Mouse (Mus musculus) cerebellum, adult 2 months (tissue): ENCODE data around the gene Dusp8. TPM values are rescaled to one million over a fixed set of nuclear protein-coding genes. Genes with fewer than 3 reads are reported as not detected.
A peak's percentile ranks its signal among the peaks of the same experiment; 100 is the strongest.

Experiments used
- DNase-seq, 2 experiments: peaks; one replicate each; pipeline ENCODE4 v3.0.0; 2021
- H3K27ac ChIP-seq: fragments of 200-500 bp; 2 replicates; pipeline ENCODE4 v1.5.1; 2012; ENCODE audit warnings: low read length, control low read depth, inconsistent platforms; ENCODE audit not compliant: insufficient read depth
- H3K27me3 ChIP-seq: fragments of 200-500 bp; 2 replicates; pipeline ENCODE4 v1.6.1; 2012; ENCODE audit warnings: inconsistent platforms, mild to moderate bottlenecking, low read length, moderate library complexity; ENCODE audit not compliant: control insufficient read depth, insufficient read depth
- H3K4me1 ChIP-seq: fragments of 200-500 bp; 2 replicates; pipeline ENCODE4 v1.6.1; 2011; ENCODE audit warnings: low read length; ENCODE audit not compliant: control insufficient read depth, insufficient read depth
- H3K4me3 ChIP-seq: fragments of 200-500 bp; replicated peaks from 2 replicates; pipeline ENCODE3; 2011; ENCODE audit warnings: mild to moderate bottlenecking, low read depth, low read length, control low read depth; ENCODE audit not compliant: insufficient read depth
- CTCF ChIP-seq: fragments of 200-500 bp; IDR thresholded peaks from 2 replicates; pipeline ENCODE4 v1.5.1; 2011; ENCODE audit warnings: low read depth, mild to moderate bottlenecking, control low read depth, low read length, moderate library complexity, borderline replicate concordance; ENCODE audit not compliant: insufficient read depth
- POLR2A ChIP-seq: fragments of 200-500 bp; IDR thresholded peaks from 2 replicates; pipeline ENCODE4 v1.6.1; 2011; ENCODE audit warnings: low read length, control low read depth, borderline replicate concordance; ENCODE audit not compliant: insufficient read depth
- WGBS: fragments of 180-500 bp; shearing (Covaris S2); methylation state at CpG from one replicate; pipeline ENCODE4 v1.1.7; 2018; 5-methylcytosine and 5-hydroxymethylcytosine counted together
- polyA plus RNA-seq: library from polyadenylated mRNA; depleted of rRNA; stranded (reverse); fragments of >200 nt; gene quantifications from 2 replicates; pipeline ENCODE4 v1.2.3, GENCODE M21; 2012

Dusp8 gene
- polyA plus RNA-seq, 1 experiment: 85.8 TPM

- Histone ChIP-seq H3K27me3 (no peaks in the 10 kb centered on the region), H3K4me1 (peaks cover 48% of the 10 kb centered on the region), H3K4me3 (no peak overlapping the region), H3K27ac (no peak overlapping the region)
- TF ChIP-seq POLR2A: no peak
- no peak for TF ChIP-seq CTCF
- 69% methylated on average over 16 of the region's 16 CpGs for WGBS
- peak; percentile 17 to 47 for DNase-seq
These were observed 13.0 kb downstream of the Dusp8 start for GRCm38 (mm10) chr7:142082607-142083006.

- no peak overlapping the region for H3K4me3 ChIP-seq
- WGBS: 41% methylated on average over 38 of the region's 38 CpGs
- H3K27ac ChIP-seq: no peak overlapping the region
- H3K27me3 ChIP-seq: no peaks in the 10 kb centered on the region
- peaks cover 51% of the 10 kb centered on the region for H3K4me1 ChIP-seq
- TF ChIP-seq POLR2A (no peak), CTCF (no peak)
- peak; percentile 14 to 44 for DNase-seq
These were observed 13.5 kb downstream of the Dusp8 start for GRCm38 (mm10) chr7:142082179-142082578.

DNA sequence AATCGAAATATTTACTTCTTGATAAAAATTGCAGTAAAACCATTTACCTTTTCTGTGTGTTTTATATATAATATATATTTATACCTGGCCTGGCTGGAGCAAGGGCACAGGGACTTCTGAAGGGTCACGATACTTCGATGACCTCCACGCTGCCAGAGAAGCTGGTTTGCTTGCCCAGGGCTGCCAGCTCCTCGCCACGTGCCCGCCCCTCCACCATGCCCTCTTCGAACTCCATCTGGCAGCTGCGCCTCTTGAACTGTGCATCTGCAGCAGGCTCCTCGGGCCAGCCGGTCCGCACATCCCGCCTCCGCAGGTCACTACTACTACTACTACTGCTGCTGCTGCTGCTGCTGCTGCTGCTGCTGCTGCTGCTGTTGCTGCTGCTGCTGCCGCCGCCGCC, 13.9 kb downstream of the Dusp8 start:
- WGBS: 33% methylated on average over 17 of the region's 17 CpGs

DNA sequence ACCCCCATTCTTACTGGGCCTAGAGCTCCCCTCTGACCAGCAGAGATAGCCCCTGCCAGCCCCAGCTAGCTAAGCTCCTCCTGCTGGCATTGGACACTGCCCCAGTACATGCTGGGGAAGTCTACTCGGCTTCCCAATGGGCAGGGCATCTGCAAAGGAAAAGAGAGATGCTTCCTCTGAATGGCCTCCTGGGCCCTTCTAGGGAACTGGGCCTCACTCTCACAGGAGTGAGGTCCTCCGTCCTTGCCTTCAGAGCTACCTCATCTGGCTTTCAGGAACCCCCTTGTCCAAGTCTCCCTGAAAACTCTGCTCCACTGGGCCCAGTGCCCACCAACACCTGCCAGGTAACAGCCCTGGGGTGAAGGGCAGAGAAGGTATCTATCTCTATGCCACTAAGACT, 14.8 kb downstream of the Dusp8 start:
- Histone ChIP-seq H3K4me1 (peaks cover 47% of the 10 kb centered on the region), H3K27ac (no peak overlapping the region), H3K27me3 (no peaks in the 10 kb centered on the region), H3K4me3 (no peak overlapping the region)
- peak; percentile 46 to 49 for DNase-seq
- TF ChIP-seq CTCF (no peak), POLR2A (no peak)
- WGBS: 8% methylated on average over 2 of the region's 2 CpGs

More for the DNA sequence above, 13.9 kb downstream of the Dusp8 start:
- Histone ChIP-seq H3K27me3 (no peaks in the 10 kb centered on the region), H3K27ac (no peak overlapping the region), H3K4me1 (peaks cover 55% of the 10 kb centered on the region), H3K4me3 (no peak overlapping the region)
- peak in 1 of 2 experiments; percentile 47 for DNase-seq
- TF ChIP-seq CTCF: no peak
- TF ChIP-seq POLR2A: no peak

DNA sequence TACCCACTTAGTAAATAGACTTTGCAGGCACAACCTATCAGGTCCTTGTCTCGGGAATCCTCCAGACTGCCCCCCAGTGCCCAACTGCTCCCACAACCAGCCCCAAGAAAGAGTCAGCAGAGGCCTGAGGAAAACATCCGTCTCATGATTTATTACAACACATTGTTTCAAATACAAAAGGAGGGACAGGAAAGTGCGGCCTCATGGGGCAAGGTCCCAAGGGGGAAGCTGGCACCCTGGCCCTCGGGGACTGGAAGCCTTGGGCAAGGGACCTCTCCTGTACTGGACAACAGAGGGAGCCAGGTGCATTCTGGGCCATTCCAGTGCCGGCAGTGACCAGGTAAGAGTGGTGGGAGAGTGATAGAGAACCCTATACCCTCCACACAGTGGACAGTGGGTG, 16.3 kb downstream of the Dusp8 start:
- no peaks in the 10 kb centered on the region for H3K27me3 ChIP-seq
- 46% methylated on average over 5 of the region's 5 CpGs for WGBS
- H3K4me3 ChIP-seq: no peak overlapping the region
- no peak for TF ChIP-seq CTCF
- no peak for TF ChIP-seq POLR2A
- H3K4me1 ChIP-seq: peaks cover 33% of the 10 kb centered on the region
- DNase-seq: no peak
- no peak overlapping the region for H3K27ac ChIP-seq

GRCm38 (mm10) chr7:142077138-142077537, 18.5 kb downstream of the Dusp8 start:
- no peak overlapping the region; the same call in 1 of the 2 replicates for H3K27ac ChIP-seq
- no peaks in the 10 kb centered on the region for H3K27me3 ChIP-seq
- DNase-seq: no peak
- H3K4me3 ChIP-seq: no peak overlapping the region
- TF ChIP-seq POLR2A (no peak), CTCF (no peak)
- 19% methylated on average over 3 of the region's 3 CpGs for WGBS
- peaks cover 16% of the 10 kb centered on the region for H3K4me1 ChIP-seq

GRCm38 (mm10) chr7:142074146-142074886, 21.3 kb downstream of the Dusp8 start:
- TF ChIP-seq CTCF (no peak), POLR2A (no peak)
- peaks cover 7% of the 10 kb centered on the region for H3K4me1 ChIP-seq
- H3K27me3 ChIP-seq: no peaks in the 10 kb centered on the region
- DNase-seq: no peak
- 46% methylated on average over 8 of the region's 8 CpGs for WGBS
- H3K4me3 ChIP-seq: no peak overlapping the region
- no peak overlapping the region for H3K27ac ChIP-seq

DNA sequence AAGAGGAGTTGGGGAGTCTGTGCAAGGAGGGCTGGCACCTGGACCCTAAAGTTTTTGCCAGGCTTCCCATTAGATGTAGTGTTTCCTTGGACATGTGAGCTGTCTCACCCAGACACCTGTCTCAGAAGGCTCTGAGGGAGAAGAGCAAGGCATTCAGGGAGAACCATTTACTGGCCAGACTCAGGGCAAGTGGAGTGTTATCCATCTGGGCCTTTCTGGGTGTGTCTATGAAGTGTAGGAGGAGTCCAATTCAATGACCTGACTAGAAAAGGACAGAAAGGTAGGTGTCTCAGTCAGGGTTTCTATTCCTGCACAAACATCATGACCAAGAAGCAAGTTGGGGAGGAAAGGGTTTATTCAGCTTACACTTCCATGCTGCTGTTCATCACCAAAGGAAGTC, 23.9 kb downstream of the Dusp8 start:
- H3K27me3 ChIP-seq: no peaks in the 10 kb centered on the region
- no peaks in the 10 kb centered on the region; the same call in 1 of the 2 replicates for H3K4me1 ChIP-seq
- TF ChIP-seq POLR2A (no peak), CTCF (no peak)
- H3K4me3 ChIP-seq: no peak overlapping the region
- no peak overlapping the region for H3K27ac ChIP-seq
- no peak for DNase-seq
